Mouse (Mus musculus) MEL (cell line): ENCODE results near the gene AI854703. TPM values are rescaled to one million over a fixed set of nuclear protein-coding genes. Genes with fewer than 3 reads are reported as not detected.

Source experiments
- DNase-seq: peaks from one replicate; pipeline ENCODE4 v3.0.0; 2011; ENCODE audit warnings: low read depth, low spot score
- H3K27ac ChIP-seq: 2 replicates; pipeline ENCODE4 v1.5.1; 2012; ENCODE audit warnings: low read depth, mild to moderate bottlenecking, control low read depth, low read length, moderate library complexity; ENCODE audit not compliant: control insufficient read depth
- H3K27me3 ChIP-seq, 2 experiments: fragments of 150-350 bp in 1 of 2; sonication (generic) in 1 of 2; 2 replicates each; pipeline ENCODE4 v1.6.1; 2012; ENCODE audit warnings: low read length in 2 of 2, mild to moderate bottlenecking in 2 of 2, improper control_type of control experiment in 1 of 2, moderate library complexity in 1 of 2; ENCODE audit not compliant: insufficient read depth in 2 of 2, control insufficient read depth in 1 of 2
- H3K36me3 ChIP-seq, 2 experiments: 2 replicates each; pipeline ENCODE4 v1.6.1; 2012 to 2014; ENCODE audit warnings: low read length in 2 of 2, improper control_type of control experiment in 1 of 2, inconsistent platforms in 1 of 2, mild to moderate bottlenecking in 1 of 2; ENCODE audit not compliant: insufficient read depth in 2 of 2, control insufficient read depth in 1 of 2
- H3K4me1 ChIP-seq, 2 experiments: fragments of 150-350 bp in 1 of 2; sonication (generic) in 1 of 2; 2 replicates each; pipeline ENCODE4 v1.6.1; 2012; ENCODE audit warnings: low read length in 2 of 2, improper control_type of control experiment in 1 of 2, mild to moderate bottlenecking in 1 of 2; ENCODE audit not compliant: insufficient read depth in 2 of 2, control insufficient read depth in 1 of 2
- H3K4me3 ChIP-seq, 2 experiments: fragments of 150-350 bp in 1 of 2; sonication (generic) in 1 of 2; 2 replicates each; pipeline ENCODE4 v1.5.1; 2012; ENCODE audit warnings: low read depth in 2 of 2, low read length in 2 of 2, mild to moderate bottlenecking in 2 of 2, moderate library complexity in 2 of 2, control low read depth in 1 of 2, improper control_type of control experiment in 1 of 2; ENCODE audit not compliant: control insufficient read depth in 1 of 2, insufficient read depth in 1 of 2
- H3K79me2 ChIP-seq: 2 replicates; pipeline ENCODE4 v1.6.1; 2012; ENCODE audit warnings: mild to moderate bottlenecking, low read length, moderate library complexity; ENCODE audit not compliant: control insufficient read depth, poor library complexity, insufficient read depth
- H3K9ac ChIP-seq: 2 replicates; pipeline ENCODE4 v1.6.1; 2012; ENCODE audit warnings: low read depth, mild to moderate bottlenecking, control low read depth, low read length, moderate library complexity; ENCODE audit not compliant: control insufficient read depth, poor library complexity, severe bottlenecking
- H3K9me3 ChIP-seq: fragments of 150-350 bp; sonication (generic); replicated peaks from 2 replicates; pipeline ENCODE4 v1.6.1; 2012; ENCODE audit warnings: mild to moderate bottlenecking, low read length, improper control_type of control experiment, moderate library complexity; ENCODE audit not compliant: insufficient read depth
- CHD2 ChIP-seq: IDR thresholded peaks from 2 replicates; pipeline ENCODE4 v1.6.1; 2011; ENCODE audit warnings: low read length, improper control_type of control experiment
- CTCF ChIP-seq, 3 experiments: IDR thresholded peaks in 2 of 3; conservative IDR thresholded peaks in 1 of 3; 2 replicates each; pipeline ENCODE4 v1.5.1; 2011 to 2012; ENCODE audit warnings: low read length in 3 of 3, low read depth in 2 of 3, mild to moderate bottlenecking in 2 of 3, improper control_type of control experiment in 1 of 3, inconsistent platforms in 1 of 3, mixed read lengths in 1 of 3, moderate library complexity in 1 of 3; ENCODE audit not compliant: control insufficient read depth in 1 of 3, insufficient read depth in 1 of 3, poor library complexity in 1 of 3, severe bottlenecking in 1 of 3
- E2F4 ChIP-seq: IDR thresholded peaks from 2 replicates; pipeline ENCODE4 v1.6.1; 2011; ENCODE audit warnings: low read depth, low read length, improper control_type of control experiment, borderline replicate concordance
- ETS1 ChIP-seq: IDR thresholded peaks from 2 replicates; pipeline ENCODE4 v1.6.1; 2012; ENCODE audit warnings: low read depth, mild to moderate bottlenecking, inconsistent platforms, low read length, improper control_type of control experiment, moderate library complexity
- GABPA ChIP-seq: IDR thresholded peaks from 2 replicates; pipeline ENCODE4 v1.6.1; 2012; ENCODE audit warnings: low read depth, mild to moderate bottlenecking, inconsistent platforms, low read length, improper control_type of control experiment, moderate library complexity
- GATA1 ChIP-seq: IDR thresholded peaks from 2 replicates; pipeline ENCODE4 v1.6.1; 2011; ENCODE audit warnings: low read depth, low read length, improper control_type of control experiment
- KAT2A ChIP-seq: conservative IDR thresholded peaks from 2 replicates; pipeline ENCODE4 v1.6.1; 2012; ENCODE audit warnings: low read depth, low read length, improper control_type of control experiment, inconsistent platforms
- MAZ ChIP-seq: IDR thresholded peaks from 2 replicates; pipeline ENCODE4 v1.6.1; 2012; ENCODE audit warnings: low read depth, mild to moderate bottlenecking, inconsistent platforms, low read length, improper control_type of control experiment
- MEF2A ChIP-seq: IDR thresholded peaks from 2 replicates; pipeline ENCODE4 v1.6.1; 2014; ENCODE audit warnings: low read depth, mild to moderate bottlenecking, inconsistent platforms, low read length, improper control_type of control experiment; ENCODE audit not compliant: poor library complexity, insufficient replicate concordance, severe bottlenecking; ENCODE audit errors: extremely low read depth
- MYC ChIP-seq: IDR thresholded peaks from 2 replicates; pipeline ENCODE4 v1.6.1; 2011; ENCODE audit warnings: low read depth, mild to moderate bottlenecking, low read length, improper control_type of control experiment, moderate library complexity
- NRF1 ChIP-seq: IDR thresholded peaks from 2 replicates; pipeline ENCODE4 v1.6.1; 2014; ENCODE audit warnings: low read depth, mild to moderate bottlenecking, inconsistent platforms, low read length, improper control_type of control experiment, moderate library complexity; ENCODE audit not compliant: poor library complexity, insufficient read depth, severe bottlenecking
- POLR2A ChIP-seq, 2 experiments: IDR thresholded peaks; 2 replicates each; pipeline ENCODE4 v1.6.1; 2011 to 2012; ENCODE audit warnings: low read length in 2 of 2, mild to moderate bottlenecking in 2 of 2, control low read depth in 1 of 2, improper control_type of control experiment in 1 of 2, low read depth in 1 of 2, moderate library complexity in 1 of 2; ENCODE audit not compliant: control insufficient read depth in 1 of 2, insufficient read depth in 1 of 2, poor library complexity in 1 of 2
- POLR2AphosphoS2 ChIP-seq: IDR thresholded peaks from 2 replicates; pipeline ENCODE4 v1.6.1; 2011; ENCODE audit warnings: low read length, improper control_type of control experiment
- RAD21 ChIP-seq: IDR thresholded peaks from 2 replicates; pipeline ENCODE4 v1.6.1; 2011; ENCODE audit warnings: mild to moderate bottlenecking, low read depth, low read length, improper control_type of control experiment
- SIN3A ChIP-seq: IDR thresholded peaks from 2 replicates; pipeline ENCODE4 v1.6.1; 2012; ENCODE audit warnings: low read length, improper control_type of control experiment, inconsistent platforms
- TAL1 ChIP-seq: IDR thresholded peaks from 2 replicates; pipeline ENCODE4 v1.6.1; 2012; ENCODE audit warnings: mild to moderate bottlenecking, inconsistent platforms, low read length, moderate library complexity, mixed read lengths
- TBP ChIP-seq: IDR thresholded peaks from 2 replicates; pipeline ENCODE4 v1.8.0; 2011; ENCODE audit warnings: low read depth, low read length, improper control_type of control experiment
- TCF12 ChIP-seq: IDR thresholded peaks from 2 replicates; pipeline ENCODE4 v1.6.1; 2014; ENCODE audit warnings: low read depth, mild to moderate bottlenecking, inconsistent platforms, low read length, improper control_type of control experiment, moderate library complexity
- USF2 ChIP-seq, 2 experiments: IDR thresholded peaks; 2 replicates each; pipeline ENCODE4 v1.6.1; 2011 to 2012; ENCODE audit warnings: improper control_type of control experiment in 2 of 2, low read length in 2 of 2, borderline replicate concordance in 1 of 2, inconsistent platforms in 1 of 2, low read depth in 1 of 2, mild to moderate bottlenecking in 1 of 2; ENCODE audit not compliant: insufficient read depth in 1 of 2
- polyA plus RNA-seq, 2 experiments: library from polyadenylated mRNA; stranded (reverse) in 1 of 2; unstranded in 1 of 2; fragments of >175 nt in 1 of 2; fragments of >200 nt in 1 of 2; gene quantifications; 2 replicates each; pipeline versions ENCODE4 v1.2.1 to v1.2.4; 2012; ENCODE audit warnings: low replicate concordance in 2 of 2, low read depth in 1 of 2; ENCODE audit not compliant: insufficient read length in 2 of 2, insufficient read depth in 1 of 2, missing spikeins in 1 of 2
- total RNA-seq: library from RNA; depleted of rRNA; stranded (reverse); fragments of 300-350 nt; gene quantifications from 2 replicates; pipeline ENCODE4 v1.2.3, GENCODE M21; 2012

The AI854703 gene
- total and polyA plus RNA-seq, 3 experiments: not detected

DNA sequence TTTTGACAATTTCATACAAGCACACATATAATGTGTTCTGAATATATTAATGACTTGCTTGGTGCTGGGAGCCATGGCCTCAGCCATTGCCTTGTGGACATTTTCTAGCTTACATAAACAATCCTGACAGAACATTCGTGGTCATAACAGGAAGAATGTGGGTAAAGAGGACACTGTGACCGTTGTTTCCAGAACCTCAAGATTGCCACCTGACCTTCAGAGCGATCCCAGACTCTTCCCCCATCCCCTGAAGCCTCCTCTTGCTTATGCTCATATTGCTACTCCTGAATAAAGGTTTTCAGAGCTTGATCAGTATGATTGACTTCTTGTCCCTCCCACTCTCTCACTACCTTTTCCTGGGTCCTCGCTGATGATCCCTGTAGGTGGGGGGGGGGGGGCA lies 51.8 kb downstream of the AI854703 start:
- Histone ChIP-seq H3K79me2 (0 out of 2 replicates have a peak, but pooled peaks cover 2% of the 10 kb centered on the region), H3K4me1 (no peaks in the 10 kb centered on the region), H3K27me3 (no peaks in the 10 kb centered on the region), H3K27ac (no peak overlapping the region), H3K9ac (no peak overlapping the region), H3K4me3 (no peak overlapping the region), H3K36me3 (no peaks in the 10 kb centered on the region; a peak in 1 of 4 replicates), H3K9me3 (no peaks in the 10 kb centered on the region)
- DNase-seq: no peak
- TF ChIP-seq TCF12: no peak
- TF ChIP-seq CTCF (IDR thresholded peaks at IDR 0.05 in 2 of 3, conservative IDR thresholded peaks at IDR 0.05 in 1 of 3; ENCODE audit: control insufficient read depth in 1 of 3, insufficient read depth in 1 of 3, low read depth in 2 of 3, low read length in 3 of 3, poor library complexity in 1 of 3, severe bottlenecking in 1 of 3): no peak
- no peak for TF ChIP-seq NRF1
- no peak for TF ChIP-seq RAD21
- no peak for TF ChIP-seq CHD2
- TF ChIP-seq TBP: no peak
- TF ChIP-seq MAZ: no peak
- no peak for TF ChIP-seq SIN3A
- no peak for TF ChIP-seq POLR2A (IDR thresholded peaks at IDR 0.05; ENCODE audit: control insufficient read depth in 1 of 2, insufficient read depth in 1 of 2, low read depth in 1 of 2, low read length in 2 of 2, poor library complexity in 1 of 2)
- TF ChIP-seq USF2 (IDR thresholded peaks at IDR 0.05; ENCODE audit: borderline replicate concordance in 1 of 2, insufficient read depth in 1 of 2, low read depth in 1 of 2, low read length in 2 of 2): no peak
- no peak for TF ChIP-seq TAL1
- no peak for TF ChIP-seq KAT2A
- no peak for TF ChIP-seq POLR2AphosphoS2
- no peak for TF ChIP-seq E2F4

DNA sequence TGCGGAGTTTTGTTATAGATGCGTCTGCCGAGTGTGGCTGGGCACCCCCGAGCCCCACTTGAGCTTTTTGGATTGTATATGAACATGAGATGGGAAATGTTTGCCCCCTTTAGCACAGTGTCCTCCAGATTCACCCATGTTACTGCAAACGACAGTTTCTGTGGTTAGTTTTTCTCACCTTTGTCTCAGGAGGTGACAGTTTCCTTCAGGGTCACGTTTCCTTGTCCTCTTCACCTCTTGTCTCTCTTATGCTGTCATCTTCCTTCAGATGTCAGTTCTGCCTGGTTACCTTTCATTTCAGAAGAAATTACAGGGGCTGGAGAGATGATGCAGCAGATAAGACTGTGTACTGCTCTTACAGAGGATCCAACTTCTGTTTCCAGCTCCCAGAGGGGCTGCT lies 53.1 kb downstream of the AI854703 start:
- 0 out of 2 replicates have a peak, but pooled peaks cover 2% of the 10 kb centered on the region for H3K79me2 ChIP-seq
- no peaks in the 10 kb centered on the region for H3K27me3 ChIP-seq
- H3K9me3 ChIP-seq: no peaks in the 10 kb centered on the region
- no peaks in the 10 kb centered on the region for H3K4me1 ChIP-seq
- no peak overlapping the region for H3K9ac ChIP-seq
- H3K36me3 ChIP-seq: no peaks in the 10 kb centered on the region; a peak in 1 of 4 replicates
- TF ChIP-seq GABPA (no peak), MYC (no peak), RAD21 (no peak), ETS1 (no peak), GATA1 (no peak), MEF2A (no peak)
- H3K4me3 ChIP-seq: no peak overlapping the region
- H3K27ac ChIP-seq: no peak overlapping the region
- DNase-seq: no peak
